Mouse (Mus musculus) frontal cortex, postnatal 10 days (tissue): ENCODE measurements at regions not wholly inside any gene's neighbourhood (a gene's known extent, or its start where the extent isn't known, plus 50 kb on each side); places are given as distances from the start of the nearest gene placed in this dataset.
A peak's percentile ranks its signal among the peaks of the same experiment; 100 is the strongest.

Experiments
- DNase-seq, 2 experiments: peaks; one replicate each; pipeline ENCODE4 v3.0.0; 2022; ENCODE audit warnings: low spot score in 2 of 2, mixed read lengths in 1 of 2

- DNase-seq = no peak
Observed at GRCm38 (mm10) chr15:61599734-61600133, 676.9 kb upstream of the A1bg start.

- no peak for DNase-seq
Observed at GRCm38 (mm10) chr15:61596318-61596717, 673.5 kb upstream of the A1bg start.

GRCm38 (mm10) chr15:61588956-61589355, 666.1 kb upstream of the A1bg start:
- DNase-seq = no peak

GRCm38 (mm10) chr15:61582335-61582734, 659.5 kb upstream of the A1bg start:
- DNase-seq = no peak

- no peak for DNase-seq
Observed at GRCm38 (mm10) chr15:61563347-61563746, 640.5 kb upstream of the A1bg start.

GRCm38 (mm10) chr15:61562252-61562651, 639.4 kb upstream of the A1bg start:
- DNase-seq = no peak

GRCm38 (mm10) chr15:61553908-61554307, 631.1 kb upstream of the A1bg start:
- DNase-seq = no peak

GRCm38 (mm10) chr15:61553081-61553680, 630.4 kb upstream of the A1bg start:
- peak; percentile 6 to 7 for DNase-seq

- DNase-seq = no peak
Observed at GRCm38 (mm10) chr15:61551206-61551605, 628.4 kb upstream of the A1bg start.

GRCm38 (mm10) chr15:61548400-61548799, 625.6 kb upstream of the A1bg start:
- no peak for DNase-seq

- no peak for DNase-seq
Observed at GRCm38 (mm10) chr15:61546608-61547007, 623.8 kb upstream of the A1bg start.

GRCm38 (mm10) chr15:61544074-61544473, 621.3 kb upstream of the A1bg start:
- DNase-seq = no peak

GRCm38 (mm10) chr15:61541643-61542042, 618.8 kb upstream of the A1bg start:
- no peak for DNase-seq

- DNase-seq = no peak
Observed at GRCm38 (mm10) chr15:61540753-61541421, 618.1 kb upstream of the A1bg start.

GRCm38 (mm10) chr15:61538930-61539329, 616.1 kb upstream of the A1bg start:
- DNase-seq = no peak

GRCm38 (mm10) chr15:61538169-61538755, 615.5 kb upstream of the A1bg start:
- DNase-seq = no peak

GRCm38 (mm10) chr15:61536332-61536716, 613.5 kb upstream of the A1bg start:
- DNase-seq = no peak

GRCm38 (mm10) chr15:61535644-61536331, 613.0 kb upstream of the A1bg start:
- no peak for DNase-seq

- DNase-seq = no peak
Observed at GRCm38 (mm10) chr15:61535180-61535579, 612.4 kb upstream of the A1bg start.

GRCm38 (mm10) chr15:61532808-61533207, 610.0 kb upstream of the A1bg start:
- DNase-seq = no peak

- no peak for DNase-seq
Observed at GRCm38 (mm10) chr15:61532040-61532439, 609.2 kb upstream of the A1bg start.

GRCm38 (mm10) chr15:61523036-61523435, 600.2 kb upstream of the A1bg start:
- peak; percentile 20 to 34 for DNase-seq

GRCm38 (mm10) chr15:61517265-61517664, 594.5 kb upstream of the A1bg start:
- DNase-seq = no peak
